Mouse (Mus musculus) ES-E14 (cell line): ENCODE measurements around the gene Foxp1. TPM values are rescaled to one million over a fixed set of nuclear protein-coding genes. Genes with fewer than 3 reads are reported as not detected.

Experiments
- DNase-seq: peaks from one replicate; pipeline ENCODE4 v3.0.0-alpha.2; 2013; ENCODE audit warnings: low read depth, low spot score
- H3K27ac ChIP-seq: 2 replicates; pipeline ENCODE4 v1.5.1; 2012; ENCODE audit warnings: low read depth, mild to moderate bottlenecking, low read length, moderate library complexity, mixed read lengths; ENCODE audit not compliant: poor library complexity, insufficient read depth, severe bottlenecking
- H3K36me3 ChIP-seq: 2 replicates; pipeline ENCODE4 v1.6.1; 2012; ENCODE audit warnings: mild to moderate bottlenecking, low read length, moderate library complexity, mixed read lengths; ENCODE audit not compliant: control insufficient read depth, poor library complexity, insufficient read depth, severe bottlenecking
- H3K4me1 ChIP-seq, 2 experiments: fragments of 150-350 bp in 1 of 2; sonication (generic) in 1 of 2; 2 replicates each; pipeline ENCODE4 v1.6.1; 2012; ENCODE audit warnings: low read length in 2 of 2, mild to moderate bottlenecking in 1 of 2, mixed read lengths in 1 of 2; ENCODE audit not compliant: control insufficient read depth in 2 of 2, insufficient read depth in 2 of 2, poor library complexity in 1 of 2
- H3K4me3 ChIP-seq, 2 experiments: fragments of 150-350 bp in 1 of 2; sonication (generic) in 1 of 2; 2 replicates each; pipeline ENCODE4 v1.5.1; 2012; ENCODE audit warnings: low read length in 2 of 2, low read depth in 1 of 2, mild to moderate bottlenecking in 1 of 2, mixed read lengths in 1 of 2; ENCODE audit not compliant: insufficient read depth in 1 of 2, poor library complexity in 1 of 2, severe bottlenecking in 1 of 2
- H3K9ac ChIP-seq: 2 replicates; pipeline ENCODE4 v1.6.1; 2012; ENCODE audit warnings: low read depth, mild to moderate bottlenecking, low read length, mixed read lengths; ENCODE audit not compliant: poor library complexity, insufficient read depth, severe bottlenecking
- H3K9me3 ChIP-seq: fragments of 150-350 bp; sonication (generic); 2 replicates; pipeline ENCODE4 v1.6.1; 2012; ENCODE audit warnings: low read depth, mild to moderate bottlenecking, low read length; ENCODE audit not compliant: control insufficient read depth, insufficient read depth
- CHD2 ChIP-seq: IDR thresholded peaks from 2 replicates; pipeline ENCODE4 v1.6.1; 2014; ENCODE audit warnings: mild to moderate bottlenecking, low read depth, low read length, inconsistent platforms
- HCFC1 ChIP-seq: IDR thresholded peaks from 2 replicates; pipeline ENCODE4 v1.6.1; 2012; ENCODE audit warnings: low read length, inconsistent platforms, borderline replicate concordance; ENCODE audit not compliant: insufficient read depth
- MAFK ChIP-seq: IDR thresholded peaks from 2 replicates; pipeline ENCODE4 v1.6.1; 2014; ENCODE audit warnings: mild to moderate bottlenecking, low read depth, low read length, inconsistent platforms; ENCODE audit not compliant: insufficient read depth
- ZC3H11A ChIP-seq: IDR thresholded peaks from 2 replicates; pipeline ENCODE4 v1.6.1; 2012; ENCODE audit warnings: low read depth, mild to moderate bottlenecking, inconsistent platforms, low read length, borderline replicate concordance
- ZNF384 ChIP-seq: IDR thresholded peaks from 2 replicates; pipeline ENCODE4 v1.6.1; 2012; ENCODE audit warnings: low read depth, low read length, inconsistent platforms
- in situ Hi-C, 2 experiments: fragments of 600-800 bp; cut with MboI; formaldehyde crosslinking; loops; one replicate each; pipeline ENCODE4 v1.15.1; 2025; ENCODE audit warnings: low sequenced_read_pairs in 2 of 2, inconsistent platforms in 1 of 2; ENCODE audit not compliant: unreplicated experiment in 2 of 2
- total RNA-seq: library from RNA; depleted of rRNA; stranded (reverse); fragments of 300-350 nt; gene quantifications from 2 replicates; pipeline ENCODE4 v1.2.3, GENCODE M21; 2012

Gene Foxp1
- total RNA-seq, 1 experiment = 70.0 TPM

GRCm38 (mm10) chr6:99364545-99364944, 158.0 kb downstream of the Foxp1 start:
- Histone ChIP-seq H3K4me3 (no peak overlapping the region), H3K27ac (no peak overlapping the region), H3K9me3 (no peaks in the 10 kb centered on the region), H3K36me3 (no peaks in the 10 kb centered on the region), H3K9ac (no peak overlapping the region), H3K4me1 (peaks cover 0 to 2% of the 10 kb centered on the region in 2 experiments; a peak in 2 of 4 replicates)
- DNase-seq = no peak
- TF ChIP-seq ZNF384 = no peak
- no peak for TF ChIP-seq ZC3H11A
- no peak for TF ChIP-seq MAFK
- TF ChIP-seq HCFC1 = no peak
- TF ChIP-seq CHD2 = no peak
- in situ Hi-C loops = no loop called here

GRCm38 (mm10) chr6:99360581-99360980, 161.9 kb downstream of the Foxp1 start:
- in situ Hi-C loops = no loop called here
- no peak overlapping the region for H3K4me3 ChIP-seq
- H3K9me3 ChIP-seq = no peaks in the 10 kb centered on the region
- TF ChIP-seq CHD2 (no peak), HCFC1 (no peak), ZC3H11A (no peak), MAFK (no peak), ZNF384 (no peak)
- no peak overlapping the region for H3K9ac ChIP-seq
- H3K36me3 ChIP-seq = no peaks in the 10 kb centered on the region
- H3K4me1 ChIP-seq = no peaks in the 10 kb centered on the region
- no peak overlapping the region for H3K27ac ChIP-seq
- no peak for DNase-seq

- H3K9ac ChIP-seq = no peak overlapping the region
- no peaks in the 10 kb centered on the region for H3K9me3 ChIP-seq
- no peaks in the 10 kb centered on the region for H3K36me3 ChIP-seq
- H3K4me3 ChIP-seq = no peak overlapping the region
- in situ Hi-C loops = no loop called here
- no peak overlapping the region for H3K27ac ChIP-seq
- no peak for DNase-seq
- TF ChIP-seq HCFC1 (no peak), MAFK (no peak), CHD2 (no peak), ZC3H11A (no peak)
- no peaks in the 10 kb centered on the region for H3K4me1 ChIP-seq
Measured at GRCm38 (mm10) chr6:99359765-99360499, 162.6 kb downstream of the Foxp1 start.

GRCm38 (mm10) chr6:99359036-99359698, 163.4 kb downstream of the Foxp1 start:
- no peak overlapping the region for H3K4me3 ChIP-seq
- no peaks in the 10 kb centered on the region for H3K9me3 ChIP-seq
- H3K27ac ChIP-seq = no peak overlapping the region
- H3K9ac ChIP-seq = no peak overlapping the region
- TF ChIP-seq ZC3H11A (no peak), HCFC1 (no peak), ZNF384 (no peak), MAFK (no peak), CHD2 (no peak)
- in situ Hi-C loops = no loop called here
- no peaks in the 10 kb centered on the region for H3K4me1 ChIP-seq
- no peak for DNase-seq
- no peaks in the 10 kb centered on the region for H3K36me3 ChIP-seq
